Mouse (Mus musculus) right cerebral cortex, postnatal 14 days (tissue): ENCODE measurements around the gene Mxra8.

Experiments used
- DNase-seq: peaks from one replicate; pipeline ENCODE4 v3.0.0; 2022

Gene Mxra8

DNA sequence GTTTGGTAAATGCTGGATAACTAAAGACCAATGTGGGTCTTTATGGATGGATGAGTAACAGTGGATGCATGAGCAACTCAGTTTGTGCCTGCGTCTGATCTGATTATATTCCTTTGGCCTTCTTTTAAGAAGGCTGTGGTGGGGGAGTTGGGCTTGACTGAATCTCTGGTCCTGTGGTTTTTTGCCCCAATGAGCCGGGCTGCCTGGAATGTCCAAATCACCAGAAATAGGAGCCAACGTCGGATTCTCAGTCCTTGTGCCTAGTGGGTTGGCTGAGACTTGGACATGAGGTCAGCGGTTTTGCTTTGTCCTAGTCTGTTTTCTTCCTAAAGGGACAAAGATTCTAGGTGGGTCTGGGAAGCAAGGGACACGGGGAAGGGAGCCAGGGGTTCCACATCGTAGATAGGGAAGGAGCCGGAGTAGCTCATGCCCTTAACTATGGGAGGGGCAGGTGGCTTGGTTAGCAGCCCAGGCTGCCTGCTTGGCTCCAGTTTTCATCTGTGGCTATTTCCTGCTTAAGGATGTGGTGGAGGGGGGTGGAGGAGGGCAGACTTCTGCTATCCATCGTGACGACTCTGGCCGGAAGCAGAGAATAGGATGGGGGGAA, 2.0 kb upstream of the Mxra8 start:
- no peak for DNase-seq

DNA sequence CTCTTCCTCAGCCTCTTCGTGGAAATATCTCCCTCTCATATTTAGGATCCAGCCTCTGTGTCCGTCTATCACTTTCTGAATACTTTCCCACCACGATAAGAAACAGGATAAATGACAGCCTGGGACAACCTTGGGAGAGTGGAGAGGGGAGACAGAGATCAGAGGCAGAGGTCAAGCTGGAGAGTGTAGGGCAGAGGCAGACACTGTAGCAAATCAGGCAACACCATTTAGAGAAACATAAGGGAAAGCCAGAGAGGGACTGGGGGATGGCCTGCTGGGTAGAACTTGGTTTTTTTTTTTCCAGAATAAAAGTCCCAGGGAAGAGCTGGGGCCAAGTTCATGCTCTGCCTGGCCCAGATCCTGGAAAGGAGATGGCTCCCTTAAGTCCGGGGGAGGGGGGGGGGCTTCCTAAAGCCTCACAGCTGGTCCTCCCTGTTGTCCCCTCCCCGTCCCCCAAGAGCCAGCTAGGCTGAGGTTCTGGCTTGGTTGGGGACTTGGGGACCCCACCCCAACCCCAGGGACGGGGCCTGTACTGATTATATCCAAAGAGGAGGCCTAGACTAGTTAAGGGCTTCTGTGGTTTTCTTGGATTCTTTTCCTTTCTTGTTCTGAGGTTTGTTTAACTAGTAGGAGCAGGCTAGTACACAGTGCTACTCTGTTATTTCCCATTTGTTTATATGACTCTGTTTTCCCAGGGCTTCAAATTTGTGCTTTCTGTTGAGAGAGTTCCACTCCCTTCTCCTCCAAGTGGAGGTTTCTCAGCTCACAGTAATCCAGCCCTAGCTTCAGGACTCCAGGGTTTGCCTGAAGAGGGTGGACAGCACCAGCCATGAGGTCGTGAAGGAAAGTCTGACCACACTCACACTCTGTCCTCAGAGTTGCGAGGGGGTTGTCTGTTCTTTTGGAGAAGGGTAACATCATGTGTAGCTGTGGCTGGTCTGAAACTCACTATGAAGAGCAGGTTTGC, 1.0 kb upstream of the Mxra8 start:
- DNase-seq: no peak

DNA sequence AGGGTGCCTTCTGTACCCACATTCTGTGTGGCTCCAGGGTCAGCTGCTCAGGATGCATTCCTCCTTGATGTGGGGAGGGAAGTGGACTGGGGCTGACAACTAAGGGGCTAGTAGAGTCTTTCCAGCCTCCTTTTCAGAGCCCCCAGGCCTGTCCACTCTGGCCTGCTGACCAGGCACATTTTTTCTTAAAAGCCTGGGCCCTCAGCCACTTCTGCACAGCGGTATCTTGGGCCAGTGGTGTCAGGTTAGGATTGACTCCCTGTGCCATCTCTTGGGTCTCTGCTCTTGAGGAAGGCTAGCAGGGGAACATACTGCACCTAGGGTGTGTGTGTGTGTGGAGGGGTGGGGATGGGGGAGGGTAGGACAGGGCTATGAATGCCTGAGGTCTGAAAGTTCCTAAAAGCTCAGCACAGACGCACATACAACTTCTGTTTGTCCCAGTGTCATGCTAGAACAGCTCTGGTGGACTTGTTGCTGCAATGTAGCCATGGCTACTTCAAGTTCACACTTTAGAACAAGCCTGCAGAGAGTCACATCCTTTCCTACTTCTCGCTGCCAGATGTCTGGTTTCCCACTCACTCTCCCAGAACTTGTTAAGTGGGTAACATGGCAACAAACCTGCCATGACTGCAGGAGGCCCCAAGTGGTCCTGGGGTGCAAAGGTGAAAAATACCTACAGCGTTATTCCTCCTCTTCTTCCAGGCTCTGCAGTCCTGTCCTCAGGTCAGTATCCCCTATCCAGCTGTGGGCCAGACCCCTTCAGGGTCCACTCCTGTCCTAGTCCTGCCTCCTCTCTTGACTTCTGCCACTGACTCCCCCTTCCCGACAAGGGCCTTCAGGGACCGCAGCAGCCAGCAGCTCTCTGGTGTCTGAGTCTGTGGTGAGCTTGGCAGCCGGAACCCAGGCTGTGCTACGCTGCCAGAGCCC, 859 bp downstream of the Mxra8 start:
- no peak for DNase-seq

DNA sequence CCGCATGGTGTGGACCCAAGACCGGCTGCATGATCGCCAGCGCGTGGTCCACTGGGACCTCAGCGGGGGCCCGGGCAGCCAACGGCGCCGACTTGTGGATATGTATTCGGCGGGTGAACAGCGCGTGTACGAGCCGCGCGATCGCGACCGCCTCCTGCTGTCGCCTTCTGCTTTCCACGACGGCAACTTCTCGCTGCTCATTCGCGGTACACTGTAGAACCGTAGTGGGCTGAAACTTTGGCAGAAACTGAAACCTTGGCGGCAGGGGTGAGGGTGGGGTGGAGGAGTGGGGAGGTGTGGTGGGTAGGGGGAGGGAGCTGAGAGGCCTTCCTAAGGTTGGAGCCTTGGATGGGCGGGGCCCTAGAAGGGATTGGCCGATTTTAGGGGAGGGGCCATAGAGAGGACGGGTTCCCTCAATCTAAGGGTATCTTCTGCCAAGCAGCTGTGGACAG, 1.5 kb downstream of the Mxra8 start:
- peak; percentile 54 for DNase-seq

DNA sequence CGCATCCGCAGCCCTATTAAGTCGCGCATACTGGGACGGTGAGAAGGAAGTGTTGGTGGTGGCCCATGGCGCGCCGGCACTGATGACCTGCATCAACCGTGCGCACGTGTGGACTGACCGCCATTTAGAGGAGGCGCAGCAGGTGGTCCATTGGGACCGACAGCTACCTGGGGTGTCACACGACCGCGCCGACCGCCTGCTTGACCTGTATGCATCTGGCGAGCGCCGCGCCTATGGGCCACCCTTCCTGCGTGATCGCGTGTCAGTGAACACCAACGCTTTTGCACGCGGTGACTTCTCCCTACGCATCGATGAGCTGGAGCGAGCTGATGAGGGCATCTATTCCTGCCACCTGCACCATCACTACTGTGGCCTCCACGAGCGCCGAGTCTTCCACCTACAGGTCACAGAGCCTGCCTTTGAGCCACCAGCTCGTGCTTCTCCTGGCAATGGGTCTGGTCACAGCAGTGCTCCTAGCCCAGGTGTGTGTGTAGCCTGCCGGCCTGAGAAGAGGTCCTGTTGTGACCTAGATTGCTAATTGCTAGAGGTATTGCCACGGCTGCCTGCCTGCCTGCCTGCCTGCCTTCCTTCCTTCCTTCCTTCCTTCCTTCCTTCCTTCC, 2.3 kb downstream of the Mxra8 start:
- no peak for DNase-seq

DNA sequence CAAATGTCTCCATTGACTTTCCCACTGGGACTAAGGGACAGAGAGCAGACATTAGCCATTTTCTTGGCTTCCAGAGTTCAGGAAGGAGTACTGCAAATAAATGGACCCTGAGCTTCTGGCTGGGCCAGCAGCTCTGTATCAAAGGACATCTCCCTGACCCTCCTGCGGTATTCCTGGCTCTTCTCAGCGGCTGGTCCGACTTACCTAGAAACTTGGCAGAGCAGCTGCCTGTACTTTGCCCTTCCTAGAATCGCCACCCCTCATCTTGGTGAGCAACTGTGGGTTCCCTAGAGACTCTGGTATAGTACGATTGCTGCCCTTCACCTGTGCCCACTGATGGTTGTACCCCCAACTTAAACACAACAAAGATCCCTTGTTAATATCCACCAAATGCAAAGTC, 3.8 kb downstream of the Mxra8 start:
- no peak for DNase-seq

DNA sequence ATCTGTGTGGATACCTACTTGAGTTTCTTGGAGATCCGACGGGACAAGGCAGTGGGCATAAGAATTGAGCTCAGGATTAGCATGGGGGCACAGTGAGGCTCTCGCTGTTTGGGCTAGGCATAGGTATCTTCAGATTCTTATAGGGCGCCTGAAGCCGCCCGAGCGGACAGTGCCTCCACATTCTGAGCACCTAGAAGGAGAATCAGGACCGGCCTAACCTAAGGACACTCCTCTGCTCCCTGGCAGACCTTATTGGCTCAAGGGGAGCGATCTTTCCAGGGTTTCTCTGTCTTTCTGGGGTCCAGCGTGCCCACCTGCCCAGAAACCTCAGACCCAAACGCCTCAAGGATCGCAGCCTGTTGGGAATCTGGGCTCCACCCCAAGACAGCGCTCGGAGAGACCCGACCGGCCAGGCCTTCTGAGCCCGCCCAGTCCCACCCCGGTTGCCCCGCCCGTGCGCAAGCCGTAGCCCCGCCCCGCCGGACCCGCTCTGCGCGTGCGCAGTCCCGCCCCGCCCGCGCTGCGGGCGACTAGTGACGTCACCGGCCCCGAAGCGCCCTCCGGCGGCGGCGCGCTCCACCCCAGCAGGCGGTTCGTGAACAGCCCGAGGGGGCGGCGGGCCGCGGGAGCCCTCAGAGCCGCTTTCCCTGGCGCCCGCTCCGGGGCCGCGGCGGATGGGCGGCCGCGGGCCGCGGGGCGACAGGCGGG, 7.5 kb downstream of the Mxra8 start, which contains the start of gene Dvl1:
Gene Dvl1 (plus strand): TSS at position 532 of the 708 bp plus-strand sequence.
- peak; percentile 96 for DNase-seq

DNA sequence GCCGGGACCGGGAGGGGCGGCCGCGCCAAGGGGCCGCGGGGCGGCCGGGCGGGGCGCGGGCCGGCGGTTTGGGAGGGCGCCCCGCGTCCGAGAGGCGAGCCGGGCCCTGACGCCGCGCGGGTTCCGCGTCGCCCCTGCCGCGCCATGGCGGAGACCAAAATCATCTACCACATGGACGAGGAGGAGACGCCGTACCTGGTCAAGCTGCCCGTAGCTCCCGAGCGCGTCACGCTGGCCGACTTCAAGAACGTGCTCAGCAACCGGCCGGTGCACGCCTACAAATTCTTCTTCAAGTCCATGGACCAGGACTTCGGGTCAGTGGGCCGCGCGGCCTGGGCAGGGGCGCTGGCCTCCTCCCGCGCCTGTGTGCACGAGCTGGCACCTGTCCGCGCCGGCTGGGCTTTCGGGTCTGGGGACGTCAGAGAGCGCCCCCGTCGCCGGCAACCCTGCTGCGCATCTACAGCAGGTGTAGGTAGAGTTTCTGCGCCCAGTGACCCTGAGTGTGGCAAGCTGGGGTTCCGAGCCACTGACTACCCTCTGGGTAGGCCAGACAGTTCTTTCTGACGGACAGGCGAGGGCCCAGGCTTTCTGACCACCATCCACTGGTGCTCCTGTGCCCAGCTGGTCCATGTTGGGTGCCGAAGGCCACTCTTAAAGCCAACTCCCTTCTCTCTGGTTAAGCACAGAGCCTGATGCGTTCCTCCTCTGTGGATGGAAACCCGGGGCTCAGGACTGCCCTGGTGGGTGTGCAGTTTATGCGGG, 8.3 kb downstream of the Mxra8 start:
- no peak for DNase-seq

DNA sequence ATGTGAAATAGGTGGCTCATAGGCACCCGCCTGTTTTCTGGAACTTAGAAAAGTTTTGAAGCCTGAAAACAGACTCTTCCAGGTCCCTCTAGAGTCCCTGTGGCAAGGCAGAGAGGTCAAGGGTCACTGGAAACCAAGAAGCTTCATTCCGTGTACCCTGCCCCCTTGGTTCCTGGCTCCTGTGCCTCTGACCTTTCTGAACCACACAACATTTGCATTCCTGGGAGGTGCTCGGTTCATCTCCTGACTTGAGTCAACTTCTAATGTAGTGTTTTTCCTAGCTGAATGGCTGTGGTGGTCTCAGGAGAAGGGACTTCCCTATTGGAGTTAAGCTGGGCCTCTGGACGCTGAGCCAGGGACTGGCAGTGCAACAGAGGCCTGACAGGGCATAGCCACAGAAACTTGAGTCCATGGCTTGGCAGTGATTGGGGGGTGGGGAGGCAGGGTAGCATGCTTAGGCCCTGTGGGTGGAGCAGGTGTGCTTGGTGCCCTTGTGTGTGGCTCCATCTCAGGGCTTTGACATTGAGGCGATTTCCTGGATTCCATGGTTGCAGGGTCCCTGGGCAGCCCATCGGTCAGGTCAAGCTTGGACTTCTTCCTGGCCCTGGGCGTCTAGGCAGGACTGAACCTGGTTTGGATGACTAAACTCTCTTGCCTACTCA, 9.1 kb downstream of the Mxra8 start:
- DNase-seq: no peak

DNA sequence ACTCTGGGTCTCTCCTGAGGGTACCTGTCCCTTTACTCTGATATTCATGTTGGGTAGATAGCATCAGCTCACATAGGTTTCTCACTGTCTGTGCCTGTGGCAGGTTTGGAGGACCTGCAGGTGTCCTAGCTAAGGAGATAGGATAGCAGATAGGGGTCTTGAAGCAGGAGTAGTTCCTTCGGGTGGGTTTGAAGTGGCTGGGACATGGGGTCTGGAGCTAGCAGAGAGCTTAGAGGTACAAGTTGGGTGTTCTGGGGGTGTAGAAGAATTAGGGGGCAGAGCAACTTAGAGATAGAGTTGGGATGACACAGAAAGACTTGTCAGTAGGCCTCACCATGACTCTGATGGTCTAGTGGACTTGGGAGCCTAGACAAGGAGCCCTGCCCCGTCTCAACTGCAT, 9.9 kb downstream of the Mxra8 start:
- DNase-seq: no peak

DNA sequence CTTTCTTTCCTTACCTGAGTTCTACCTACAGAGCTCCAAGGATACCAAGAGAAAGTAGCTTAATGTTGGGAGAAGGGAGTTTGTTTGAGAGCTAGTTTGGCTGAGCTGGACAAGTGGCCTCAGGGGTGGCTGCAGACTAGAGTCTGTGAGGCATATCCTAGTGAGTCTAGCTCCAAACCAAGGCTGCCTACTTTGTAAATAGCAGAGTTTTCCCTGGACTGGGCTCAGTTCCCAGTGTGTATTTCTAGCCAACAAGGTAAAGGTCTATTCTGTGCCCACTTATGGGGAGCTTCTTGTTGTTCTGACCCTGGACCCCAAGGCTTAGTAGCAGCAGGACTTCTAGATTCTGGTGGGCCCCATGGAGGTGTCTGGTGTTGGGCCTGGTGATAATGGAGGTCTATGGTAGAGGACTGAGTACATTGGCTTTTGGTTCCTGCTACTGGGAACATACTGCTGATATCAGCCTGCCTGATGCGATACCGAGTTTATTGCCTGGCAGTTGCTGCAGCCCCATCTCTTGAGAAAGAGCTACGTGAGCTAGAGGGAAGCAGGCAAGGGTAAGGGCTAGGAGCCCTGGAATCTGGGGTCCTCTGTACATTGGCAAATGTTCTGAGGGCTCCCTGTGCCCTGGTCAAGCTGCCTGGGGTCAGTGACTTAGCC, 10.4 kb downstream of the Mxra8 start:
- no peak for DNase-seq

DNA sequence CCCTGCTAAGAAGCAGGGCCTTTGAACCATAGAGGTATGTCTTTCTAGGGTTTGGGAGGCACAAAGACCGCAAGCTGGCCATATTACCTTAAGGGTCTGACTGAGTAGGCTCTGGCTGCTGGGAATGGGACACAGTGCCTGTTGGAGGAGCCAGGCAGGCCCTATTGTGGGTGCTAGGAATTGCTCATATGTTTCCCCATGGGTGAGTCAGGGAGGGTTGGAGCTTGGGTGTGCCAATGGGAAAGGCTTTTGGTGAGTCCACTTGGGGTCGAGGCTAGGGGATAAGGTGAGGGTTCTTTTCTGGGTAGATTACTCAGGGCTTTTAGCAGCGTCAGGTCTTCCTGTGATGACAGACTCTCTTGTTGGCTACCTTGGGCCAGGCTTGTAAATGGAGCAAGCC, 11.9 kb downstream of the Mxra8 start:
- no peak for DNase-seq

DNA sequence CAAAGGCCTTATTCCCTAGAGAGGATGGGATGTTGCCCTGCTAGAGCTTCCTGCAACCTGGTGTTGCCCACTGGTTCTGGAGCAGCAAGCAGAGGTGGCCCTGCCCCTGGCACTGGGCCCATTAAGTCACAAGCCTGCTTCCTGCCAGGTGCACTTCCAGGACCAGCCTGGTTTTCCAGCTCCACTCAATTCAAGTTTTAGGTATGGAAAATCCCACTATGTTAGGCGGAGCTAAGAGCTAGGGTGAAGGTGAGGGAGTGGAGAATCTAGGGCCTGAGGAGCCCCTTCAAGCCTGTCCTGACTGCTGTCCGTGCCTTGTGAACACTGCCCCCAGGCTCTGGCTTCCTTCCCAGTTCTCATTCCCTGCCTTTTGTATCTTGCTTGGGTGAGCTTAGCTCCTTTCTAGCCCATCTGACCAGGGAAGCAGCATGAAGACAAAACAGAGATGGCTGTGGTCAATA, 12.5 kb downstream of the Mxra8 start:
- no peak for DNase-seq

DNA sequence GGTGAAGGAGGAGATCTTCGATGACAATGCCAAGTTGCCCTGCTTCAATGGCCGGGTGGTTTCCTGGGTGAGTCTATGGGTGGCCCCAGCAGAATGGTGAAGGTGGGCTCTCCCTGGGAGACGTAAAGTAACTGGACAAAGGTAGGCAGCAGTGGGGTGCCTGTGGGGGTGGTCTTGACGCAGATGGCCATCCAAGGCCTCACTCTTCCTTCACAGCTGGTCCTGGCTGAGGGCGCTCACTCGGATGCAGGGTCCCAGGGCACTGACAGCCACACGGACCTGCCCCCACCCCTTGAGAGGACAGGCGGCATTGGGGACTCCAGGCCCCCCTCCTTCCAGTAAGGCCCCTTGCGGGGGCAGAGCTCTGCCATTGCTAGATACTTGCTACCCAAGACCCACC, 13.9 kb downstream of the Mxra8 start:
- DNase-seq: no peak

DNA sequence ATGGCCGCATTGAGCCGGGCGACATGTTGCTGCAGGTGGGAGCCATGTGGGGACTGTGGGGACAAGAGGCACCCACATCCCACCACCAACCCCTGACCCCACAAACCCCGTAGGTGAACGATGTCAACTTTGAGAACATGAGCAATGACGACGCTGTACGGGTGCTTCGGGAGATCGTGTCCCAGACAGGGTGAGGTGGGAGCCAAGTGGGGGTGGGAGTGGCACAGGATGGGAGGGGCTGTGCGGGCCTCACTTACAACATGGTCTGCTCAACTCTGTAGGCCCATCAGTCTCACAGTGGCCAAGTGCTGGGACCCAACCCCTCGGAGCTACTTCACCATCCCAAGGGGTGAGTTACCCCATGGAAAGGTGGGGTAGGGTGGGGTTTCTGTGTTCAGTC, 15.5 kb downstream of the Mxra8 start:
- no peak for DNase-seq

DNA sequence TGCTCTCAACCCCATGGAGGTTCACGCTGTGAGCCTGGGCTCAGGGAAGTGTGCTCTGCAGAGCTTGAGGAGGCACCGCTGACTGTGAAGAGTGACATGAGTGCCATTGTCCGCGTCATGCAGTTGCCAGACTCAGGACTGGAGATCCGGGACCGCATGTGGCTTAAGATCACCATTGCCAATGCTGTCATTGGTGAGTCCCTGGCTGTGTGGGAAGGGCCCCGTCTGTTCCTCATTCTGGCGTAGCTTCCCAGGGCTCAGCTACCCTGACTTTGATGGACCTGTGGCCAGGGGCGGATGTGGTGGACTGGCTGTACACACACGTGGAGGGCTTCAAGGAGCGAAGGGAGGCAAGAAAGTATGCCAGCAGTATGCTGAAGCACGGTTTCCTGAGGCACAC, 16.6 kb downstream of the Mxra8 start:
- DNase-seq: no peak

DNA sequence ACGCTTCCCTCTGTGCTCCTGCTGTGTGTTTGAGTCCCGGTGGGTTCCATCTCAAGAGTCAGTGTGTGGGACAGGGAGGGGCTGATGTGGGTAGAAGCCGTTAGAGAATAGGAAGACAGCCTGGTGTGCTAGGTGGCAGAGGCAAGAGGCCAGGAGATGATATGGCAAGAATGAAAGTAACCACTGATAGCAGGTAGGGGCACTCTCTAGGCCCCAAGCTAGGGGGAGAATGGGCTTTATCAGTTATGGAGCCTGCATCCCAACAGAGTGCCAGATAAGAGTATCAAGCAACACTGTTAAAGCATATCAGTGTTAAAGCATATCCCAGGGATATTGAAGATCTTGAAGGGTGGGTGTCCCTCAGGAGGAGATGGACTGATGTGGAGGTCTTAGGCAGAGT, 17.4 kb downstream of the Mxra8 start:
- DNase-seq: no peak

DNA sequence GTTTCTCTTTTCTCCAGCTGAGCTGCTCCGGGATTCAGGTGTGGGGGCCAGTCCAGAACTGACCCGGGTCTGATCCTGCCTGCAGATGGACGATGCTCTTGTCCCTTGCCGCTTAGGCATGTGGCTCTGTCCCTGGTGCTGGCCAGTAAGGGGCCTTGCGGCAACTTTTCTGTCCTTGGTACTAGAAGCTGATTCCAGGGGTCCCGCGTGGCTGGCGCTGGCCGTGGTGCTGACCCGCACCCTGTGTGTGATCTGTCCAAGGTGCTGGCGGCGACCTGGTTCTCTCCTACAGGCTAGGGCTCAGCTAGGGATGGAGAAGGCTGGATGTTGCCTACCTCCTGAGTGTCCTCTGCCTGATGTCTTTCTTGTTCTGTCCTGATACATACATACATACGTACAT, 19.8 kb downstream of the Mxra8 start:
- no peak for DNase-seq

DNA sequence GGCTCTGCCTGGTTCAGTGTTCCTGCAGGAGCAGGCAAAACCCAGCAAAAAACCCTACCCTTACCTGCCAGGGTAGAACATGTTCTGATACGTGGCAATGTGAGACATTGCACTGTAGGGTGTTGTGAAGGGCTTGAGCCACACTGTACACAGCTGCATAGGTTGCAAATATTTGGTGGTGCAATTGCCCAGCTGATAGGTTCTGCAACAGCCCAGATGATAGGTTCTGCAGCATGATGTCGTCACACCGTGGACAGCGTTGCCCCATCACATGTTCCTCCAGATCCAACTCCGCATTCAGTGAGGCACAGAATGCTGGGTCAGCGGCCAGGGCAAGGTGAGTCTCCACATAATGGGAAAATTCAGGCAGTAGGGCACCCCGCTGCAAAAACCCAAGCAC, 22.3 kb downstream of the Mxra8 start:
- no peak for DNase-seq

DNA sequence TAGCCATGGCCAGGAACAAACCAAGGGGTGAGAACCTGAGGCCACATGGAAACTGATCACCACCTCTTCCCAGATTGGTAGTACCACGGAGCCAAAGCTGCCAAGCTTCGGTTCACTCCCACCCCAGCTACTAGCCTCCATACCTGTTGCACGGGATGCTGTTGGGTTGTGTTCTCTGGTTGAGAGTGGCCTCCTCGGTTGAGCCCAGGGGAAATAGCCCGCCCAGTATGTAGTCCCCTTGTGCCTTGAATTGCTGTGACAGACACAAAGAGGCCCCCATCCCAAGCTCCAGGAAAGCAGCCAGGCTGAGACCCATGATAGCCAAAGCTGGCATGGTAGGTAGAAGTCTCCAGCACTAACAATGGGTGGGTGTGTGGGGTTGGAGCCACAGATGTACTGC, 23.5 kb downstream of the Mxra8 start, which contains the start of gene Tas1r3:
Gene Tas1r3 (minus strand): TSS at position 362 of the 400 bp plus-strand sequence.
- DNase-seq: no peak
